Mouse (Mus musculus): ENCODE measurements around the gene Tfpt.
"Not testable (repeated sequence)": the region's sequence is repeated elsewhere in the genome, so short reads cannot be mapped to it uniquely, and the experiment has no call there.

The Tfpt gene

DNA sequence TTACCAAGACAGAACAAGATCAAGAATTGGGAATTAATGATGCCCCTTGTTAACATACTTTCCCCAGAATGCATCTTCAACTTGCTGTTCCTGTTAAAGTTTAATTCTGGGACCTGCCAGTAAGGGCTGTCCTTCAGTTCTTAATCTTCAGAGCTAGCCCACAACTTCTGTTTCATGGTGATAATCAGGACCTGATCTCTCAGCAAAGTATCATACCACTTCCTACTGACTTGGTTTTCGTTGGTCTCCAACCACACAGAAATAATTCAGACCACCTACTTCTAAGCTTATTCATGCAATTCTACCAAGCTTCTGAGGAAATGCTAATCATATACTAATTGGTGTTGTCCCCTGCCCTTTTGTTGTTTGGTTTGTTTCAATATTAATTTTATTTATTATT lies 57.9 kb downstream of the Tfpt start:
- DNase-seq, result no peak

DNA sequence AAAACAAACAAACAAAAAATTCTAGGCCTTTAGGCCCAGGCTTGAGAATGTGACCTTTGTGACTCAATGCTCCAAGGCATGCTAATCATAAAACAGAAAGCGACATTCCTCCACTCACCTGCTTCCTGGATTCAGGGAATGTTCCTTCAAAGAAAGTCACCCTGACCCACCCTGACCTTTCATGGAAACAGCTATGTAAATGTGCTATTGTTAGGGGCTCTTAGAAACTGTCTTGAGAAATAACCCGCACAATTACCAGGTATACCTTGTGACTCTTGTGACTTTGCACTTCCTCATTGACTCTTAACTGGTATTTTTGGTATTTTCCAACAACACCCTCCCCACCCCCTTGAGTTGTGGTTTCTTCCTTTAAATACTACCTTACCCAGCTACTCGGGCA lies 59.1 kb downstream of the Tfpt start:
- DNase-seq, result not testable (repeated sequence)
